Mouse (Mus musculus) thymus, postnatal 0 days (tissue): ENCODE measurements around the gene Rhox3c. TPM values are rescaled to one million over a fixed set of nuclear protein-coding genes. Genes with fewer than 3 reads are reported as not detected.
"Not testable (repeated sequence)": the region's sequence is repeated elsewhere in the genome, so short reads cannot be mapped to it uniquely, and the experiment has no call there.

Experiments
- DNase-seq: peaks from one replicate; pipeline ENCODE4 v3.0.0-alpha.2; 2015; ENCODE audit warnings: low spot score
- polyA plus RNA-seq: library from polyadenylated mRNA; unstranded; fragments of >200 nt; fragmentation: Nextera tagmentation; extraction: Ambion mirVana; gene quantifications from 2 replicates; pipeline ENCODE4 v1.2.1, GENCODE M21; 2015

Rhox3c gene
- not detected in 2 replicates for polyA plus RNA-seq

- not testable (repeated sequence) for DNase-seq
These were observed at the start of gene Rhox3c for GRCm38 (mm10) chrX:37458285-37458684. Gene Rhox3c, plus strand, starts transcription at chrX:37458585.

DNA sequence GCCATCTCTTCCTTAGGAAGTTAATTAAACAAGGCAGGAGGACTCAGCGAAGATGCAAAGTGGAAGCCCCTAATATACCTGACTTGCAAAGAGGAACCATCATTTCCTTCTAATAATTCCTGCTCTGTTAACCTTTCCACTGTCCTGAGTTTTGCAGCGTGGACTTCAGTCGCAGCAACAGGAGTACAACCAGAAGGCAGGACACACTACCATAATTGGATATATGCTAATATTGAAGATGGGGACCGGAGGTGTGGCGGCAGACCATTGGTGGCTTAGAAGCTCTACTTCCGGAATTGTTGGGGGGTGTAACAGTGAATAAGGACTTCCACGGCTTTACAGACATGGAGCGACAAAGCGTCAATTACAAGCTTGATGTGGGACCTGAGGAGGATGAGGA is 46.6 kb upstream of the Rhox3c start, which contains the start of gene Rhox2b:
TSS of gene Rhox2b (plus strand) at position 301 of the 400 bp plus-strand sequence.
- not testable (repeated sequence) for DNase-seq

DNA sequence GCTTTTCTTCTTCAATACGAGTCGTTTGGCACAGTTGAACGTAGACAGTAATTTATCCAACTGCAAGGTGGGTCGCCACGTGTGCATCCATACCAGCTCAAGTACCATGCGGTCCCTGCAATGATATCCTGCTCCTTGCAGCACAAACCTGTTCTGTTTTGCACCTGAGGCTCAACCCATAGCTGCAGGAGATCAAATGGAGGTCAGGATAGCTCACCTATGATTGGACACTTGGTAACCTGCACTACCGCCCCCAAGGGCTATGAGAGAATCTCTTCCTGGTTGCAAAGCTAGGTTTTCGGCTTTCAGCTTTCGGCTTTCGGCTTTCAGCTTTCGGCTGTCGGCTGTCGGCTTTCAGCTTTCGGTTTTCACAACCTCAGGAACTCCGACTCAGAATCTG is 26.2 kb upstream of the Rhox3c start, which contains the start of gene Rhox4b:
TSS of gene Rhox4b (plus strand) at position 301 of the 400 bp plus-strand sequence.
- DNase-seq = not testable (repeated sequence)

- not testable (repeated sequence) for DNase-seq
These were observed 5.0 kb upstream of the Rhox3c start, which contains the start of gene Rhox2c for GRCm38 (mm10) chrX:37453380-37453779. Gene Rhox2c, plus strand, starts transcription at chrX:37453680.

DNA sequence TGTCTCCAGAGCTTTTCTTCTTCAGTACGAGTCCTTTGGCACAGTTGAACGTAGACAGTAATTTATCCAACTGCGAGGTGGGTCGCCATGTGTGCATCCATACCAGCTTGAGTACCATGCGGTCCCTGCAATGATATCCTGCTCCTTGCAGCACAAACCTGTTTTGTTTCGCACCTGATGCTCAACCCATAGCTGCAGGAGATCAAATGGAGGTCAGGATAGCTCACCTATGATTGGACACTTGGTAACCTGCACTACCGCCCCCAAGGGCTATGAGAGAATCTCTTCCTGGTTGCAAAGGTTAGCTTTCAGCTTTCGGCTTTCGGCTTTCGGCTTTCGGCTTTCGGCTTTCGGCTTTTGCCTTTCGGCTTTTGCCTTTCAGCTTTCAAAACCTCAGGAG is 21.7 kb downstream of the Rhox3c start, which contains the start of gene Rhox4c:
TSS of gene Rhox4c (plus strand) at position 301 of the 400 bp plus-strand sequence.
- DNase-seq = not testable (repeated sequence)

DNA sequence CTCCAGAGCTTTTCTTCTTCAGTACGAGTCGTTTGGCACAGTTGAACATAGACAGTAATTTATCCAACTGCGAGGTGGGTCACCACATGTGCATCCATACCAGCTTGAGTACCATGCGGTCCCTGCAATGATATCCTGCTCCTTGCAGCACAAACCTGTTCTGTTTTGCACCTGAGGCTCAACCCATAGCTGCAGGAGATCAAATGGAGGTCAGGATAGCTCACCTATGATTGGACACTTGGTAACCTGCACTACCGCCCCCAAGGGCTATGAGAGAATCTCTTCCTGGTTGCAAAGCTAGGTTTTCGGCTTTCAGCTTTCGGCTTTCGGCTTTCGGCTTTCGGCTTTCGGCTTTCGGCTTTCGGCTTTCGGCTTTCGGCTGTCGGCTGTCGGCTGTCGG is 55.7 kb downstream of the Rhox3c start, which contains the start of gene Rhox4d:
TSS of gene Rhox4d (plus strand) at position 301 of the 400 bp plus-strand sequence.
- DNase-seq = not testable (repeated sequence)

Other genes starting within 250 kb of the Rhox3c start
- not detected in 2 replicates for gene Gm9, start 247.5 kb upstream of the Rhox3c start, polyA plus RNA-seq
- gene Rhox1, start 236.3 kb upstream of the Rhox3c start, polyA plus RNA-seq = not detected in 2 replicates
- gene Rhox2a, start 213.6 kb upstream of the Rhox3c start, polyA plus RNA-seq = not detected in 2 replicates
- not detected in 2 replicates for gene Rhox3a, start 208.7 kb upstream of the Rhox3c start, polyA plus RNA-seq
- gene Rhox4a, start 193.2 kb upstream of the Rhox3c start, polyA plus RNA-seq = 0.10 TPM in 1 of 2 replicates, not detected in the other
- not detected in 2 replicates for gene Rhox3a2, start 78.6 kb upstream of the Rhox3c start, polyA plus RNA-seq
- gene Rhox4a2, start 67.7 kb upstream of the Rhox3c start, polyA plus RNA-seq = 21.3 and 22.2 TPM in 2 replicates
- gene Rhox2b, start 46.5 kb upstream of the Rhox3c start, polyA plus RNA-seq = not detected in 2 replicates
- 6.4 and 8.1 TPM in 2 replicates for gene Rhox4b, start 26.1 kb upstream of the Rhox3c start, polyA plus RNA-seq
- not detected in 2 replicates for gene Rhox2c, start 4.9 kb upstream of the Rhox3c start, polyA plus RNA-seq
- not detected in 2 replicates for gene Rhox4c, start 21.8 kb downstream of the Rhox3c start, polyA plus RNA-seq
- gene Rhox2d, start 34.8 kb downstream of the Rhox3c start, polyA plus RNA-seq = not detected in 2 replicates
- gene Rhox4d, start 55.8 kb downstream of the Rhox3c start, polyA plus RNA-seq = not detected in 2 replicates
- not detected in 2 replicates for gene Rhox2e, start 71.9 kb downstream of the Rhox3c start, polyA plus RNA-seq
- gene Rhox3e, start 83.4 kb downstream of the Rhox3c start, polyA plus RNA-seq = not detected in 2 replicates
- not detected in 2 replicates for gene Rhox4e, start 98.8 kb downstream of the Rhox3c start, polyA plus RNA-seq
- gene Rhox2f, start 112.8 kb downstream of the Rhox3c start, polyA plus RNA-seq = 0.23 and 0.32 TPM in 2 replicates
- not detected in 2 replicates for gene Rhox3f, start 122.4 kb downstream of the Rhox3c start, polyA plus RNA-seq
- gene Rhox4f, start 149.1 kb downstream of the Rhox3c start, polyA plus RNA-seq = not detected in 2 replicates
- gene Rhox3g, start 170.0 kb downstream of the Rhox3c start, polyA plus RNA-seq = not detected in 2 replicates
- not detected in 2 replicates for gene Rhox2g, start 184.9 kb downstream of the Rhox3c start, polyA plus RNA-seq
- not detected in 2 replicates for gene Rhox4g, start 192.7 kb downstream of the Rhox3c start, polyA plus RNA-seq
- gene Rhox3h, start 210.2 kb downstream of the Rhox3c start, polyA plus RNA-seq = not detected in 2 replicates
- gene Rhox2h, start 214.7 kb downstream of the Rhox3c start, polyA plus RNA-seq = not detected in 2 replicates